Mouse (Mus musculus): ENCODE measurements around the gene Hpgd. TPM values are rescaled to one million over a fixed set of nuclear protein-coding genes. Genes with fewer than 3 reads are reported as not detected.
A peak's percentile ranks its signal among the peaks of the same experiment; 100 is the strongest.
"Not testable (repeated sequence)": the region's sequence is repeated elsewhere in the genome, so short reads cannot be mapped to it uniquely, and the experiment has no call there.

Hpgd gene
- polyA plus RNA-seq, 1 experiment, result 1.8 TPM

GRCm38 (mm10) chr8:56287370-56288072, 6.9 kb upstream of the Hpgd start:
- Histone ChIP-seq H3K9me3 (replicated peaks; ENCODE audit: control insufficient read depth, insufficient read depth, low read length, poor library complexity, severe bottlenecking) (no peaks in the 10 kb centered on the region), H3K4me3 (ENCODE audit: low read depth, low read length) (no peak overlapping the region), H3K9ac (ENCODE audit: low read depth, poor library complexity, severe bottlenecking) (no peak overlapping the region), H3K4me1 (ENCODE audit: control insufficient read depth, insufficient read depth, low read length) (no peaks in the 10 kb centered on the region), H3K27ac (ENCODE audit: insufficient read depth, low read length) (no peak overlapping the region), H3K36me3 (ENCODE audit: control insufficient read depth, insufficient read depth, low read length, poor library complexity, severe bottlenecking) (no peaks in the 10 kb centered on the region), H3K27me3 (ENCODE audit: control insufficient read depth, insufficient read depth, low read length, poor library complexity, severe bottlenecking) (no peaks in the 10 kb centered on the region; the same call in none of the 2 replicates)
- TF ChIP-seq POLR2A (IDR thresholded peaks at IDR 0.05; ENCODE audit: insufficient read depth, low read length) (no peak), EP300 (IDR thresholded peaks at IDR 0.05; ENCODE audit: insufficient read depth, low read depth, low read length) (no peak), CTCF (IDR thresholded peaks at IDR 0.05; ENCODE audit: low read depth, low read length) (no peak)

- Histone ChIP-seq H3K9ac (ENCODE audit: low read depth, poor library complexity, severe bottlenecking) (no peak overlapping the region), H3K27ac (ENCODE audit: insufficient read depth, low read length) (no peak overlapping the region), H3K4me1 (ENCODE audit: control insufficient read depth, insufficient read depth, low read length) (no peaks in the 10 kb centered on the region), H3K4me3 (ENCODE audit: low read depth, low read length) (no peak overlapping the region), H3K9me3 (replicated peaks; ENCODE audit: control insufficient read depth, insufficient read depth, low read length, poor library complexity, severe bottlenecking) (no peaks in the 10 kb centered on the region), H3K36me3 (ENCODE audit: control insufficient read depth, insufficient read depth, low read length, poor library complexity, severe bottlenecking) (no peaks in the 10 kb centered on the region), H3K27me3 (ENCODE audit: control insufficient read depth, insufficient read depth, low read length, poor library complexity, severe bottlenecking) (no peaks in the 10 kb centered on the region; the same call in 1 of the 2 replicates)
- TF ChIP-seq POLR2A (IDR thresholded peaks at IDR 0.05; ENCODE audit: insufficient read depth, low read length), result no peak
- TF ChIP-seq EP300 (IDR thresholded peaks at IDR 0.05; ENCODE audit: insufficient read depth, low read depth, low read length), result no peak
- TF ChIP-seq CTCF (IDR thresholded peaks at IDR 0.05; ENCODE audit: low read depth, low read length), result no peak
Measured at GRCm38 (mm10) chr8:56292318-56292717, 2.1 kb upstream of the Hpgd start.

GRCm38 (mm10) chr8:56293480-56293879, 905 bp upstream of the Hpgd start:
- Histone ChIP-seq H3K4me3 (ENCODE audit: low read depth, low read length) (no peak overlapping the region), H3K9ac (ENCODE audit: low read depth, poor library complexity, severe bottlenecking) (no peak overlapping the region), H3K9me3 (replicated peaks; ENCODE audit: control insufficient read depth, insufficient read depth, low read length, poor library complexity, severe bottlenecking) (no peaks in the 10 kb centered on the region), H3K4me1 (ENCODE audit: control insufficient read depth, insufficient read depth, low read length) (no peaks in the 10 kb centered on the region), H3K36me3 (ENCODE audit: control insufficient read depth, insufficient read depth, low read length, poor library complexity, severe bottlenecking) (no peaks in the 10 kb centered on the region), H3K27me3 (ENCODE audit: control insufficient read depth, insufficient read depth, low read length, poor library complexity, severe bottlenecking) (no peaks in the 10 kb centered on the region; the same call in 1 of the 2 replicates), H3K27ac (ENCODE audit: insufficient read depth, low read length) (no peak overlapping the region)
- TF ChIP-seq POLR2A (IDR thresholded peaks at IDR 0.05; ENCODE audit: insufficient read depth, low read length) (no peak), EP300 (IDR thresholded peaks at IDR 0.05; ENCODE audit: insufficient read depth, low read depth, low read length) (no peak), CTCF (IDR thresholded peaks at IDR 0.05; ENCODE audit: low read depth, low read length) (no peak)

GRCm38 (mm10) chr8:56294886-56295555, 636 bp downstream of the Hpgd start:
- TF ChIP-seq CTCF (IDR thresholded peaks at IDR 0.05; ENCODE audit: low read depth, low read length) (no peak), POLR2A (IDR thresholded peaks at IDR 0.05; ENCODE audit: insufficient read depth, low read length) (no peak), EP300 (IDR thresholded peaks at IDR 0.05; ENCODE audit: insufficient read depth, low read depth, low read length) (no peak)
- Histone ChIP-seq H3K27me3 (ENCODE audit: control insufficient read depth, insufficient read depth, low read length, poor library complexity, severe bottlenecking) (no peaks in the 10 kb centered on the region; the same call in 1 of the 2 replicates), H3K9ac (ENCODE audit: low read depth, poor library complexity, severe bottlenecking) (peak overlapping the region; percentile 53), H3K36me3 (ENCODE audit: control insufficient read depth, insufficient read depth, low read length, poor library complexity, severe bottlenecking) (no peaks in the 10 kb centered on the region), H3K4me3 (ENCODE audit: low read depth, low read length) (peak overlapping the region; percentile 66), H3K9me3 (replicated peaks; ENCODE audit: control insufficient read depth, insufficient read depth, low read length, poor library complexity, severe bottlenecking) (no peaks in the 10 kb centered on the region), H3K27ac (ENCODE audit: insufficient read depth, low read length) (no peak overlapping the region), H3K4me1 (ENCODE audit: control insufficient read depth, insufficient read depth, low read length) (no peaks in the 10 kb centered on the region)

GRCm38 (mm10) chr8:56299421-56299820, 5.0 kb downstream of the Hpgd start:
- TF ChIP-seq CTCF (IDR thresholded peaks at IDR 0.05; ENCODE audit: low read depth, low read length) (no peak), POLR2A (IDR thresholded peaks at IDR 0.05; ENCODE audit: insufficient read depth, low read length) (no peak), EP300 (IDR thresholded peaks at IDR 0.05; ENCODE audit: insufficient read depth, low read depth, low read length) (no peak)
- H3K9ac ChIP-seq (ENCODE audit: low read depth, poor library complexity, severe bottlenecking), result no peak overlapping the region
- no peaks in the 10 kb centered on the region for H3K36me3 ChIP-seq (ENCODE audit: control insufficient read depth, insufficient read depth, low read length, poor library complexity, severe bottlenecking)
- H3K4me3 ChIP-seq (ENCODE audit: low read depth, low read length), result no peak overlapping the region
- no peaks in the 10 kb centered on the region for H3K27me3 ChIP-seq (ENCODE audit: control insufficient read depth, insufficient read depth, low read length, poor library complexity, severe bottlenecking)
- no peaks in the 10 kb centered on the region for H3K9me3 ChIP-seq (replicated peaks; ENCODE audit: control insufficient read depth, insufficient read depth, low read length, poor library complexity, severe bottlenecking)
- H3K4me1 ChIP-seq (ENCODE audit: control insufficient read depth, insufficient read depth, low read length), result no peaks in the 10 kb centered on the region
- H3K27ac ChIP-seq (ENCODE audit: insufficient read depth, low read length), result no peak overlapping the region

- H3K4me1 ChIP-seq (ENCODE audit: control insufficient read depth, insufficient read depth, low read length); H3K27ac ChIP-seq (ENCODE audit: insufficient read depth, low read length); H3K9ac ChIP-seq (ENCODE audit: low read depth, poor library complexity, severe bottlenecking); H3K9me3 ChIP-seq (replicated peaks; ENCODE audit: control insufficient read depth, insufficient read depth, low read length, poor library complexity, severe bottlenecking); H3K4me3 ChIP-seq (ENCODE audit: low read depth, low read length); H3K27me3 ChIP-seq (ENCODE audit: control insufficient read depth, insufficient read depth, low read length, poor library complexity, severe bottlenecking); H3K36me3 ChIP-seq (ENCODE audit: control insufficient read depth, insufficient read depth, low read length, poor library complexity, severe bottlenecking): not testable (repeated sequence)
Measured at GRCm38 (mm10) chr8:56301303-56301702, 6.9 kb downstream of the Hpgd start.

Measured in ES-Bruce4 (cell line).